Mouse (Mus musculus) MEL (cell line): ENCODE results near the gene Slc1a3. TPM values are rescaled to one million over a fixed set of nuclear protein-coding genes. Genes with fewer than 3 reads are reported as not detected.

Experiments
- DNase-seq: peaks from one replicate; pipeline ENCODE4 v3.0.0; 2011; ENCODE audit warnings: low read depth, low spot score
- H3K27ac ChIP-seq: 2 replicates; pipeline ENCODE4 v1.5.1; 2012; ENCODE audit warnings: low read depth, mild to moderate bottlenecking, control low read depth, low read length, moderate library complexity; ENCODE audit not compliant: control insufficient read depth
- H3K27me3 ChIP-seq, 2 experiments: fragments of 150-350 bp in 1 of 2; sonication (generic) in 1 of 2; 2 replicates each; pipeline ENCODE4 v1.6.1; 2012; ENCODE audit warnings: low read length in 2 of 2, mild to moderate bottlenecking in 2 of 2, improper control_type of control experiment in 1 of 2, moderate library complexity in 1 of 2; ENCODE audit not compliant: insufficient read depth in 2 of 2, control insufficient read depth in 1 of 2
- H3K36me3 ChIP-seq, 2 experiments: 2 replicates each; pipeline ENCODE4 v1.6.1; 2012 to 2014; ENCODE audit warnings: low read length in 2 of 2, improper control_type of control experiment in 1 of 2, inconsistent platforms in 1 of 2, mild to moderate bottlenecking in 1 of 2; ENCODE audit not compliant: insufficient read depth in 2 of 2, control insufficient read depth in 1 of 2
- H3K4me1 ChIP-seq, 2 experiments: fragments of 150-350 bp in 1 of 2; sonication (generic) in 1 of 2; 2 replicates each; pipeline ENCODE4 v1.6.1; 2012; ENCODE audit warnings: low read length in 2 of 2, improper control_type of control experiment in 1 of 2, mild to moderate bottlenecking in 1 of 2; ENCODE audit not compliant: insufficient read depth in 2 of 2, control insufficient read depth in 1 of 2
- H3K4me3 ChIP-seq, 2 experiments: fragments of 150-350 bp in 1 of 2; sonication (generic) in 1 of 2; 2 replicates each; pipeline ENCODE4 v1.5.1; 2012; ENCODE audit warnings: low read depth in 2 of 2, low read length in 2 of 2, mild to moderate bottlenecking in 2 of 2, moderate library complexity in 2 of 2, control low read depth in 1 of 2, improper control_type of control experiment in 1 of 2; ENCODE audit not compliant: control insufficient read depth in 1 of 2, insufficient read depth in 1 of 2
- H3K79me2 ChIP-seq: 2 replicates; pipeline ENCODE4 v1.6.1; 2012; ENCODE audit warnings: mild to moderate bottlenecking, low read length, moderate library complexity; ENCODE audit not compliant: control insufficient read depth, poor library complexity, insufficient read depth
- H3K9ac ChIP-seq: 2 replicates; pipeline ENCODE4 v1.6.1; 2012; ENCODE audit warnings: low read depth, mild to moderate bottlenecking, control low read depth, low read length, moderate library complexity; ENCODE audit not compliant: control insufficient read depth, poor library complexity, severe bottlenecking
- H3K9me3 ChIP-seq: fragments of 150-350 bp; sonication (generic); replicated peaks from 2 replicates; pipeline ENCODE4 v1.6.1; 2012; ENCODE audit warnings: mild to moderate bottlenecking, low read length, improper control_type of control experiment, moderate library complexity; ENCODE audit not compliant: insufficient read depth
- CHD2 ChIP-seq: IDR thresholded peaks from 2 replicates; pipeline ENCODE4 v1.6.1; 2011; ENCODE audit warnings: low read length, improper control_type of control experiment
- CTCF ChIP-seq, 3 experiments: IDR thresholded peaks in 2 of 3; conservative IDR thresholded peaks in 1 of 3; 2 replicates each; pipeline ENCODE4 v1.5.1; 2011 to 2012; ENCODE audit warnings: low read length in 3 of 3, low read depth in 2 of 3, mild to moderate bottlenecking in 2 of 3, improper control_type of control experiment in 1 of 3, inconsistent platforms in 1 of 3, mixed read lengths in 1 of 3, moderate library complexity in 1 of 3; ENCODE audit not compliant: control insufficient read depth in 1 of 3, insufficient read depth in 1 of 3, poor library complexity in 1 of 3, severe bottlenecking in 1 of 3
- E2F4 ChIP-seq: IDR thresholded peaks from 2 replicates; pipeline ENCODE4 v1.6.1; 2011; ENCODE audit warnings: low read depth, low read length, improper control_type of control experiment, borderline replicate concordance
- ELF1 ChIP-seq: IDR thresholded peaks from 2 replicates; pipeline ENCODE4 v1.6.1; 2014; ENCODE audit warnings: low read depth, mild to moderate bottlenecking, inconsistent platforms, low read length, improper control_type of control experiment, moderate library complexity
- ETS1 ChIP-seq: IDR thresholded peaks from 2 replicates; pipeline ENCODE4 v1.6.1; 2012; ENCODE audit warnings: low read depth, mild to moderate bottlenecking, inconsistent platforms, low read length, improper control_type of control experiment, moderate library complexity
- MAX ChIP-seq: IDR thresholded peaks from 2 replicates; pipeline ENCODE4 v1.6.1; 2011; ENCODE audit warnings: low read length, improper control_type of control experiment
- MXI1 ChIP-seq: IDR thresholded peaks from 2 replicates; pipeline ENCODE4 v1.6.1; 2011; ENCODE audit warnings: mild to moderate bottlenecking, low read depth, low read length, improper control_type of control experiment
- NELFE ChIP-seq: IDR thresholded peaks from 2 replicates; pipeline ENCODE4 v1.6.1; 2011; ENCODE audit warnings: low read depth, low read length, improper control_type of control experiment
- NRF1 ChIP-seq: IDR thresholded peaks from 2 replicates; pipeline ENCODE4 v1.6.1; 2014; ENCODE audit warnings: low read depth, mild to moderate bottlenecking, inconsistent platforms, low read length, improper control_type of control experiment, moderate library complexity; ENCODE audit not compliant: poor library complexity, insufficient read depth, severe bottlenecking
- POLR2AphosphoS2 ChIP-seq: IDR thresholded peaks from 2 replicates; pipeline ENCODE4 v1.6.1; 2011; ENCODE audit warnings: low read length, improper control_type of control experiment
- RCOR1 ChIP-seq: IDR thresholded peaks from 2 replicates; pipeline ENCODE4 v1.6.1; 2012; ENCODE audit warnings: low read depth, mild to moderate bottlenecking, inconsistent platforms, low read length, improper control_type of control experiment
- SMC3 ChIP-seq: IDR thresholded peaks from 2 replicates; pipeline ENCODE4 v1.6.1; 2011; ENCODE audit warnings: low read depth, low read length, improper control_type of control experiment
- TAL1 ChIP-seq: IDR thresholded peaks from 2 replicates; pipeline ENCODE4 v1.6.1; 2012; ENCODE audit warnings: mild to moderate bottlenecking, inconsistent platforms, low read length, moderate library complexity, mixed read lengths
- TBP ChIP-seq: IDR thresholded peaks from 2 replicates; pipeline ENCODE4 v1.8.0; 2011; ENCODE audit warnings: low read depth, low read length, improper control_type of control experiment
- UBTF ChIP-seq: IDR thresholded peaks from 2 replicates; pipeline ENCODE4 v1.6.1; 2012; ENCODE audit warnings: low read depth, mild to moderate bottlenecking, inconsistent platforms, low read length, improper control_type of control experiment, moderate library complexity, borderline replicate concordance; ENCODE audit not compliant: insufficient read depth
- USF2 ChIP-seq, 2 experiments: IDR thresholded peaks; 2 replicates each; pipeline ENCODE4 v1.6.1; 2011 to 2012; ENCODE audit warnings: improper control_type of control experiment in 2 of 2, low read length in 2 of 2, borderline replicate concordance in 1 of 2, inconsistent platforms in 1 of 2, low read depth in 1 of 2, mild to moderate bottlenecking in 1 of 2; ENCODE audit not compliant: insufficient read depth in 1 of 2
- ZC3H11A ChIP-seq: IDR thresholded peaks from 2 replicates; pipeline ENCODE4 v1.6.1; 2012; ENCODE audit warnings: low read depth, mild to moderate bottlenecking, inconsistent platforms, low read length, improper control_type of control experiment
- ZKSCAN1 ChIP-seq: IDR thresholded peaks from 2 replicates; pipeline ENCODE4 v1.6.1; 2012; ENCODE audit warnings: low read depth, mild to moderate bottlenecking, inconsistent platforms, low read length, improper control_type of control experiment, moderate library complexity
- polyA plus RNA-seq, 2 experiments: library from polyadenylated mRNA; stranded (reverse) in 1 of 2; unstranded in 1 of 2; fragments of >175 nt in 1 of 2; fragments of >200 nt in 1 of 2; gene quantifications; 2 replicates each; pipeline versions ENCODE4 v1.2.1 to v1.2.4; 2012; ENCODE audit warnings: low replicate concordance in 2 of 2, low read depth in 1 of 2; ENCODE audit not compliant: insufficient read length in 2 of 2, insufficient read depth in 1 of 2, missing spikeins in 1 of 2
- total RNA-seq: library from RNA; depleted of rRNA; stranded (reverse); fragments of 300-350 nt; gene quantifications from 2 replicates; pipeline ENCODE4 v1.2.3, GENCODE M21; 2012

The Slc1a3 gene
- total and polyA plus RNA-seq, 3 experiments: not detected

DNA sequence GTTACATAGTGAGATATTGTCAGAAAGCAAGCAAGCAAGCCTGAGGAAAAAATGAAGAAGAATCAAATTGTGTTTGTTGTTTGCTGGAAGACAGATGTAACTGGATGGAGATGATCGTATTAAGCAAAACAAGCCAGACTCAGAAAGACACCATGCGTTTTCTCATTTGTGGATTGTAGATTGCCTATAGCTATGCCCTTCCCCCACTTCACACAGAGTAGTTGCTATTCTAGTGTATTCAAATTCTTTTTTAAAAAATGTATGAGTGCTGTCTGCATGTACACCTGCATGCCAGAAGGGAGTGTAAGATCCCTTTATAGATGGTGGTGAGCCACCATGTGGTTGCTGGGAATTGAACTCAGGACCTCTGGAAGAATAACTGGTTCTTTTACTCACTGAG, 33.6 kb downstream of the Slc1a3 start:
- no peak overlapping the region for H3K4me3 ChIP-seq
- DNase-seq: no peak
- H3K9ac ChIP-seq: no peak overlapping the region
- H3K27me3 ChIP-seq: peaks cover 5 to 18% of the 10 kb centered on the region in 2 experiments
- no peaks in the 10 kb centered on the region for H3K4me1 ChIP-seq
- no peak for TF ChIP-seq POLR2AphosphoS2
- no peak for TF ChIP-seq ZKSCAN1
- TF ChIP-seq CHD2: no peak
- no peak for TF ChIP-seq E2F4
- no peak for TF ChIP-seq ETS1
- TF ChIP-seq UBTF: no peak
- no peak for TF ChIP-seq TAL1
- no peak for TF ChIP-seq MXI1
- TF ChIP-seq, all 39 proteins: peak for 0
- Histone ChIP-seq H3K27ac (no peak overlapping the region), H3K36me3 (no peaks in the 10 kb centered on the region), H3K79me2 (no peaks in the 10 kb centered on the region), H3K9me3 (no peaks in the 10 kb centered on the region)

DNA sequence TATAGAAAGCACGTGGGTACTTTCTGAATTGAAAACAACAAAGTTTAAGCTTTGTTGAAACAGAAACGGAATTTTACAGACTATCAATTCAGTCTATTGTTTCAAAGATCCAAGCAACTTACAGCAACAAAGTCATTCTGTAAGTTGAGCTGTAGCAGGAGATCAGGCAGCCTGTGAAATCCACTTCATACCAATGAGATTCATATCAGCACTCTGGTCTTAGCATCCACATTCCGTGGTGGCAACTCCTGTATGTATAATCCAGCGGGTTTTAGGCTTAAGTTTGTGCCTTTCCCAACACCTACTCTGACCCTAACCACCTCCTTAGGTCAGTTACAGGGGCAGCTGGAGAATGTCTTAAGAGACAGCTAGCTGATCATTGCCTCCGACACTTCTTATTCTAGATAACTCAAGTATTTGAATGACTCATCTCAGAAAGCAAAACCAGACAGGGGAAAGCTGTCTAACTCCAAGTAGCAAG, 34.3 kb downstream of the Slc1a3 start:
- Histone ChIP-seq H3K79me2 (no peaks in the 10 kb centered on the region), H3K4me1 (no peaks in the 10 kb centered on the region), H3K9ac (no peak overlapping the region), H3K27me3 (peaks cover 7 to 16% of the 10 kb centered on the region in 2 experiments), H3K4me3 (no peak overlapping the region), H3K27ac (no peak overlapping the region), H3K36me3 (no peaks in the 10 kb centered on the region), H3K9me3 (no peaks in the 10 kb centered on the region)
- no peak for TF ChIP-seq ZC3H11A
- no peak for TF ChIP-seq TBP
- no peak for TF ChIP-seq RCOR1
- no peak for TF ChIP-seq USF2 (IDR thresholded peaks at IDR 0.05; ENCODE audit: borderline replicate concordance in 1 of 2, insufficient read depth in 1 of 2, low read depth in 1 of 2, low read length in 2 of 2)
- TF ChIP-seq SMC3: no peak
- TF ChIP-seq E2F4: no peak
- no peak for TF ChIP-seq ZKSCAN1
- TF ChIP-seq UBTF: no peak
- TF ChIP-seq CHD2: no peak
- TF ChIP-seq NELFE: no peak
- TF ChIP-seq CTCF (IDR thresholded peaks at IDR 0.05 in 2 of 3, conservative IDR thresholded peaks at IDR 0.05 in 1 of 3; ENCODE audit: control insufficient read depth in 1 of 3, insufficient read depth in 1 of 3, low read depth in 2 of 3, low read length in 3 of 3, poor library complexity in 1 of 3, severe bottlenecking in 1 of 3): no peak
- no peak for TF ChIP-seq ELF1
- no peak for TF ChIP-seq MAX
- no peak for TF ChIP-seq NRF1
- no peak for DNase-seq
